Mouse (Mus musculus) forebrain, embryonic 11.5 days (tissue): ENCODE results near the gene Rce1. TPM values are rescaled to one million over a fixed set of nuclear protein-coding genes. Genes with fewer than 3 reads are reported as not detected.
A peak's percentile ranks its signal among the peaks of the same experiment; 100 is the strongest.

Experiments used
- ATAC-seq: fragments of 200-750 bp; cut with Nextera tagmentation; replicated peaks from 2 replicates; pipeline ENCODE4 v1.8.0; 2017; ENCODE audit warnings: moderate TSS enrichment; ENCODE audit not compliant: low FRiP score
- DNase-seq: peaks from one replicate; pipeline ENCODE4 v3.0.0-alpha.2; 2017; ENCODE audit warnings: low spot score
- H3K27ac ChIP-seq: fragments of 300-500 bp; sonication (generic); 2 replicates; pipeline ENCODE4 v1.5.1; 2014; ENCODE audit warnings: low read depth, low read length
- H3K27me3 ChIP-seq: fragments of 300-500 bp; sonication (generic); 2 replicates; pipeline ENCODE4 v1.6.1; 2014; ENCODE audit warnings: mild to moderate bottlenecking, low read length, mixed read lengths; ENCODE audit not compliant: control insufficient read depth, insufficient read depth
- H3K36me3 ChIP-seq: fragments of 300-500 bp; sonication (generic); 2 replicates; pipeline ENCODE4 v1.6.1; 2014; ENCODE audit warnings: mild to moderate bottlenecking, low read length, moderate library complexity, mixed read lengths; ENCODE audit not compliant: control insufficient read depth, insufficient read depth
- H3K4me1 ChIP-seq: fragments of 300-500 bp; sonication (generic); replicated peaks from 2 replicates; pipeline ENCODE4 v1.6.1; 2014; ENCODE audit warnings: low read length, mixed read lengths; ENCODE audit not compliant: control insufficient read depth, insufficient read depth
- H3K4me2 ChIP-seq: fragments of 300-500 bp; sonication (generic); 2 replicates; pipeline ENCODE4 v1.6.1; 2014; ENCODE audit warnings: low read depth, mild to moderate bottlenecking, low read length, moderate library complexity, mixed read lengths; ENCODE audit not compliant: severe bottlenecking
- H3K4me3 ChIP-seq: fragments of 300-500 bp; sonication (generic); 2 replicates; pipeline ENCODE4 v1.5.1; 2014; ENCODE audit warnings: low read depth, low read length
- H3K9ac ChIP-seq: fragments of 300-500 bp; sonication (generic); 2 replicates; pipeline ENCODE4 v1.6.1; 2014; ENCODE audit warnings: low read length
- H3K9me3 ChIP-seq: fragments of 300-500 bp; sonication (generic); 2 replicates; pipeline ENCODE4 v1.6.1; 2016; ENCODE audit warnings: low read length, mixed read lengths; ENCODE audit not compliant: control insufficient read depth
- WGBS: fragments of 180-500 bp; shearing (Covaris S2); extraction: QIAGEN DNeasy Blood & Tissue Kit; methylation state at CpG from one replicate; pipeline ENCODE4 v1.1.7; 2014; 5-methylcytosine and 5-hydroxymethylcytosine counted together
- polyA plus RNA-seq: library from polyadenylated mRNA; unstranded; fragments of >200 nt; fragmentation: Nextera tagmentation; extraction: Ambion mirVana; gene quantifications from 2 replicates; pipeline ENCODE4 v1.2.1, GENCODE M21; 2014

Rce1 gene
- polyA plus RNA-seq, 1 experiment from 2014 or later: 60.1 TPM

- H3K27me3 ChIP-seq: no peaks in the 10 kb centered on the region
- no peak overlapping the region for H3K9ac ChIP-seq
- DNase-seq (no peak), ATAC-seq (no peak)
- H3K4me3 ChIP-seq: no peak overlapping the region
- peaks cover 2% of the 10 kb centered on the region; the same call in 1 of the 2 replicates for H3K36me3 ChIP-seq
- no peaks in the 10 kb centered on the region for H3K4me1 ChIP-seq
- no peaks in the 10 kb centered on the region for H3K9me3 ChIP-seq
- WGBS: 89% methylated on average over 12 of the region's 12 CpGs
- no peak overlapping the region for H3K27ac ChIP-seq
- H3K4me2 ChIP-seq: no peak overlapping the region
Measured at GRCm38 (mm10) chr19:4607406-4607805, 18.0 kb downstream of the Rce1 start.

- Histone ChIP-seq H3K4me1 (no peaks in the 10 kb centered on the region), H3K4me2 (no peak overlapping the region), H3K4me3 (no peak overlapping the region), H3K9ac (no peak overlapping the region), H3K27me3 (no peaks in the 10 kb centered on the region), H3K9me3 (no peaks in the 10 kb centered on the region), H3K36me3 (no peaks in the 10 kb centered on the region), H3K27ac (no peak overlapping the region)
- DNase-seq: peak; percentile 24
- ATAC-seq: no peak
- 95% methylated on average over 4 of the region's 4 CpGs for WGBS
Measured at GRCm38 (mm10) chr19:4605654-4606053, 19.8 kb downstream of the Rce1 start.

- Histone ChIP-seq H3K27me3 (no peaks in the 10 kb centered on the region), H3K9me3 (no peaks in the 10 kb centered on the region), H3K9ac (no peak overlapping the region), H3K4me3 (no peak overlapping the region), H3K4me1 (no peaks in the 10 kb centered on the region), H3K36me3 (no peaks in the 10 kb centered on the region), H3K27ac (no peak overlapping the region), H3K4me2 (no peak overlapping the region)
- WGBS: 43% methylated on average over 24 of the region's 24 CpGs
- DNase-seq (peak; percentile 72), ATAC-seq (no peak)
Measured at GRCm38 (mm10) chr19:4603801-4604723, 21.4 kb downstream of the Rce1 start.

GRCm38 (mm10) chr19:4602459-4602858 lies 23.0 kb downstream of the Rce1 start:
- DNase-seq: no peak
- H3K4me3 ChIP-seq: no peak overlapping the region
- 91% methylated on average over 20 of the region's 20 CpGs for WGBS

GRCm38 (mm10) chr19:4596071-4596470 lies 29.4 kb downstream of the Rce1 start:
- DNase-seq (no peak), ATAC-seq (no peak)
- Histone ChIP-seq H3K9ac (no peak overlapping the region), H3K27me3 (no peaks in the 10 kb centered on the region), H3K4me1 (no peaks in the 10 kb centered on the region), H3K9me3 (no peaks in the 10 kb centered on the region), H3K27ac (no peak overlapping the region), H3K36me3 (no peaks in the 10 kb centered on the region), H3K4me2 (no peak overlapping the region), H3K4me3 (no peak overlapping the region)
- 86% methylated on average over 2 of the region's 2 CpGs for WGBS

More at GRCm38 (mm10) chr19:4602459-4602858, 23.0 kb downstream of the Rce1 start:
- Histone ChIP-seq H3K36me3 (no peaks in the 10 kb centered on the region), H3K27me3 (no peaks in the 10 kb centered on the region), H3K9ac (no peak overlapping the region), H3K9me3 (no peaks in the 10 kb centered on the region), H3K4me2 (no peak overlapping the region), H3K4me1 (no peaks in the 10 kb centered on the region), H3K27ac (no peak overlapping the region)
- no peak for ATAC-seq

DNA sequence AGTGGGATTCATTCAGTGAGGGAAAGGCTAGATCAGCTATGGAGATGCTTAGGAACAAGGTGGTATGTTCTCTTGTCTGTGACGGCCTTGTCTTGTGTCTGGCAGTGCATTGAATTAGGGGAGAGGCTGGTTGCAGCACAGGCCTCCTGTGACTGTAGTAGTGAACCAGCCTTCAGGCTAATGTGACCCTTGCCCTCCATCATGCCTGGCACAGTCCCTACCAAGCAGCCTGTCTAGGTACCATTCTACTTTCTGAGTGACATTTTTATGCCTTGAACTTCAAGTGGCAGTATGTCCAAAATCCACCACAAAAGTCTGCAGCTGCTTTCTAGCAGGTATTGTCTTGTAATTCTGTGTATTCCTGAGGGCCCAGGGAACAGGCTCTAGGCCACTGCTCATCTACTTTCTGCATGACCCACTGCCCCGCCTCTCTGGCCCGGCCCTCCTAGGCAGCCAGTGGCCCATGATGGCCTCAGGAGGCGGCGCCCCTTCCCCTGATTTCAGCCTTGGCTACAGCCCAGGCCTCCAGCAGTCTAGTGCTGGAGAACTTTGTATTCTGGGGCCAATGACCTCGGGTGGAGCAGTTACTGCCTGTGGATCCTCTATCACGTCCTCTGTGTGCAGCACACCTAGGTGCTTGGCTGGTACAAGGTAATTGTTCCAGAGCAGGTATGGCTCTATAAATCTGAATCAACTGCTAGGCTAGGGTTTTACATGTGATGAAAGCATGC lies 31.5 kb downstream of the Rce1 start:
- 65% methylated on average over 7 of the region's 7 CpGs for WGBS
- no peak overlapping the region for H3K4me2 ChIP-seq
- H3K27me3 ChIP-seq: no peaks in the 10 kb centered on the region
- no peak overlapping the region for H3K4me3 ChIP-seq
- ATAC-seq: no peak
- no peaks in the 10 kb centered on the region for H3K4me1 ChIP-seq
- no peak for DNase-seq
- H3K36me3 ChIP-seq: no peaks in the 10 kb centered on the region
- H3K27ac ChIP-seq: no peak overlapping the region
- H3K9me3 ChIP-seq: no peaks in the 10 kb centered on the region
- H3K9ac ChIP-seq: no peak overlapping the region

DNA sequence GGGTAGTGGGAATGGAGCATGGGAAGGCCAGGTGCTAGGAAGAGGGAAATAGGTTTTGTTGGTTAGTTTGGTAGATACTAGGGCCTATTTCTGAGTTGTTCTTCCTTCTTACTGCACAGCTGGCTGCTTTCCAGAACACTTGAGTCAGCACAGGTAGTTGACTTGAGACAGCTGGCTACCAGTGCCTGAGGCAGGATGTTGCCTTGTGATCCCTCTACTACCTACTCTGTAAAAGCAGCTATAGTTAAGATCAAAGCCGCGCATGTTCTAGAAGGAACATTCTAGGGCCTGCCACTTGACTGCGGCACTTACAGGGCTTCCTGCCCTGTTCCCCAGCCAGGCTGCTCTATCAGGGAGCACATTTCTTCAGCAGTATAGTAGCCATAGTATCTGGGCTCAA lies 35.4 kb downstream of the Rce1 start:
- Histone ChIP-seq H3K4me1 (no peaks in the 10 kb centered on the region), H3K36me3 (no peaks in the 10 kb centered on the region), H3K4me3 (no peak overlapping the region), H3K9ac (no peak overlapping the region), H3K27me3 (no peaks in the 10 kb centered on the region), H3K4me2 (no peak overlapping the region), H3K9me3 (no peaks in the 10 kb centered on the region), H3K27ac (no peak overlapping the region)
- 92% methylated on average over 3 of the region's 3 CpGs for WGBS
- no peak for ATAC-seq
- DNase-seq: peak; percentile 17

DNA sequence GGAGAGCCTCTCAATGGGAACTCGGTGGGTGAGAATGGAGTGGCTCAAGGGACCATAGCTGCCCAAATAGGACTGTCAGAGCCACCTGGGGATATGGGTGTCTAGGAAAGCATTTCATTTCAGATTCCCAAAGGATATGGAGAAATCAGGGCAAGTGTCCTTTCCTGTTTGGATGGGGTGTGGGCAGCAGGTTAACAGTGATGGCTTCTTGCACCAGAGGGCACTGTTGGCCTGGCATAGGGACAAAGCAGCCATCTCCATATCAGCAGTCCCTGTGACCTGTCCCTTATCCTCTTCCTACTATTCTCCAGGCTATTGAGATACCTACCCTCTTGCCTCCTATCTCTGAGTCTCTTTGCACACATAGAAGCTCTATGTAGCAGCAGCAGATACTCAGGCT lies 36.4 kb downstream of the Rce1 start:
- no peak for ATAC-seq
- no peak overlapping the region for H3K4me2 ChIP-seq
- H3K4me3 ChIP-seq: no peak overlapping the region
- DNase-seq: peak; percentile 48
- H3K36me3 ChIP-seq: no peaks in the 10 kb centered on the region
- 86% methylated on average over 1 of the region's 1 CpGs for WGBS
- H3K4me1 ChIP-seq: no peaks in the 10 kb centered on the region
- no peak overlapping the region for H3K9ac ChIP-seq
- no peak overlapping the region for H3K27ac ChIP-seq
- no peaks in the 10 kb centered on the region for H3K27me3 ChIP-seq
- no peaks in the 10 kb centered on the region for H3K9me3 ChIP-seq
